Mouse (Mus musculus) hindbrain, embryonic 10.5 days (tissue): ENCODE results near the gene Medag. TPM values are rescaled to one million over a fixed set of nuclear protein-coding genes. Genes with fewer than 3 reads are reported as not detected.

Experiments used
- DNase-seq: peaks from one replicate; pipeline ENCODE4 v3.0.0-alpha.2; 2017; ENCODE audit warnings: low spot score
- H3K27ac ChIP-seq: fragments of 300-500 bp; sonication (generic); 2 replicates; pipeline ENCODE4 v1.5.1; 2016; ENCODE audit warnings: mild to moderate bottlenecking, moderate library complexity
- H3K27me3 ChIP-seq: fragments of 300-500 bp; sonication (generic); 2 replicates; pipeline ENCODE4 v1.6.1; 2016; ENCODE audit warnings: mild to moderate bottlenecking; ENCODE audit not compliant: poor library complexity, insufficient read depth, severe bottlenecking
- H3K36me3 ChIP-seq: fragments of 300-500 bp; sonication (generic); 2 replicates; pipeline ENCODE4 v1.6.1; 2016; ENCODE audit warnings: mild to moderate bottlenecking, moderate library complexity
- H3K4me1 ChIP-seq: fragments of 300-500 bp; sonication (generic); replicated peaks from 2 replicates; pipeline ENCODE4 v1.6.1; 2016; ENCODE audit warnings: mild to moderate bottlenecking
- H3K4me3 ChIP-seq: fragments of 300-500 bp; sonication (generic); 2 replicates; pipeline ENCODE4 v1.5.1; 2016; ENCODE audit warnings: mild to moderate bottlenecking, moderate library complexity
- H3K9me3 ChIP-seq: fragments of 300-500 bp; sonication (generic); 2 replicates; pipeline ENCODE4 v1.6.1; 2016; ENCODE audit warnings: mild to moderate bottlenecking, moderate library complexity
- WGBS: fragments of 180-500 bp; shearing (Covaris S2); methylation state at CpG from one replicate; pipeline ENCODE4 v1.1.7; 2016; 5-methylcytosine and 5-hydroxymethylcytosine counted together
- polyA plus RNA-seq: library from polyadenylated mRNA; unstranded; fragments of >200 nt; fragmentation: Nextera tagmentation; extraction: Ambion mirVana; gene quantifications from 2 replicates; pipeline ENCODE4 v1.2.1, GENCODE M21; 2016

Gene Medag
- polyA plus RNA-seq: 0.37 and 0.61 TPM in 2 replicates

DNA sequence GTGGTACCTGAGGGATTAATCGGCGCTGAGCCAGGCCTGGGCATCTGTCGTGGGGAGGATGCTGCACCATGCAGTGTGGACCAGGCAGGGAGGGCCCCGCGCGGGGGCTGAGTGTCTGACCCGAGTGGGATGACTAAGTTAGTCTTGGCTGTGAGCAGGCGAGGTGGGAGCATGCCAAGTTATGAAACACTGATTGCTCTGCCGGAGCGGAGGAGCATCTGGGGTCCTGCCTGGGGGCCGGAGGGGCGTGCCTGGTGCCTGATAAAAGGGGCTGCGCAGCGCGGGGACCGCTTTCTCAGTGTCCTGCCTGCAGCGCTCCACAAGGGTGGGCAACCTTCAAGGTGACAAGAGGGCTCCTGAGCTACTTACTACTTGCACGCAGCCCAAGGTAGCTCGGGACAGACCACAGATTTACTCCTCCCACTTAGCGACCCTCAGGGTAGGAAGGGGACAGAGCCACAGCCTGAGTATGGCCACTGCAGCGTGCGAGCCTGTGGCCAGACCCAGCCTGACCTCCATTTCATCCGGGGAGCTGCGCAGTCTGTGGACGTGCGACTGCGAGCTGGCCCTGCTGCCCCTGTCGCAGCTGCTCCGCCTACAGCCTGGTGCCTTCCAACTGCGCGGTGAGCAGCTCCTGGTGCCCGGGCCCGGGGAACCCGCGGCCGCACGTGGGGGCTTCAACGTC lies at the start of gene Medag:
Gene Medag, plus strand, starts transcription at position 241 of the 685 bp plus-strand sequence.
- peaks cover 37% of the 10 kb centered on the region for H3K27me3 ChIP-seq
- peak; percentile 62 for DNase-seq
- peak within 1 kb of the TSS; percentile 82 for H3K27ac ChIP-seq
- H3K36me3 ChIP-seq: no peaks in the 10 kb centered on the region
- H3K9me3 ChIP-seq: peaks cover 4% of the 10 kb centered on the region; the same call in 1 of the 2 replicates
- WGBS: 5% methylated on average over 38 of the region's 38 CpGs
- H3K4me3 ChIP-seq: peak within 1 kb of the TSS; percentile 49
- peaks cover 16% of the 10 kb centered on the region for H3K4me1 ChIP-seq

DNA sequence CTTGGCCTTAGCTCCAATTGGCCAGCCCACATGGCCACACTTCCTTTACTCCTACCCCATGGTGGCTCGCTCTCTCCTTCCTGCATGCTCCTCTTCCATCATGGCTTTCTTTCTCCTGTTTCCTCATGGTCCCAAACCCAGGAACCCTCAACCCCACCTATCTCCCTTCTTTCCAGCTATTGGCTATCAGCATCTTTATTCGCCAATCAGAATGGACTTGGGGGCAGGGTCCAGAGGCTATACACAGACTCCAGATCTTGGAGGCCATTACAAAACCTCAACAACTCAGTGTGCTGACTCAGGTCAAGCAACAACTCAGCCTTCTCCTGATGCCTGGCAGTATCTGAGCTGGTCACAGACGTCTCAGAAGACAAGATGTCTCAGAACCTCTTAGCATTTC lies 48.9 kb upstream of the Medag start:
- Histone ChIP-seq H3K27me3 (no peaks in the 10 kb centered on the region), H3K4me3 (no peak overlapping the region), H3K9me3 (peaks cover 10% of the 10 kb centered on the region), H3K4me1 (peaks cover 21% of the 10 kb centered on the region), H3K36me3 (no peaks in the 10 kb centered on the region), H3K27ac (no peak overlapping the region)
- 84% methylated on average over 3 of the region's 3 CpGs for WGBS
- no peak for DNase-seq

GRCm38 (mm10) chr5:149363903-149364755 lies 47.4 kb upstream of the Medag start:
- 50% methylated on average over 16 of the region's 16 CpGs for WGBS
- no peaks in the 10 kb centered on the region for H3K36me3 ChIP-seq
- H3K27me3 ChIP-seq: 0 out of 2 replicates have a peak, but pooled peaks cover 5% of the 10 kb centered on the region
- peaks cover 10% of the 10 kb centered on the region for H3K9me3 ChIP-seq
- H3K4me1 ChIP-seq: peaks cover 33% of the 10 kb centered on the region
- peak overlapping the region; percentile 50; the same call in 1 of the 2 replicates for H3K27ac ChIP-seq
- H3K4me3 ChIP-seq: no peak overlapping the region
- no peak for DNase-seq

GRCm38 (mm10) chr5:149367011-149367410 lies 44.5 kb upstream of the Medag start:
- Histone ChIP-seq H3K4me3 (no peak overlapping the region), H3K27ac (no peak overlapping the region), H3K27me3 (0 out of 2 replicates have a peak, but pooled peaks cover 5% of the 10 kb centered on the region), H3K36me3 (no peaks in the 10 kb centered on the region), H3K4me1 (peaks cover 36% of the 10 kb centered on the region), H3K9me3 (no peaks in the 10 kb centered on the region)
- no peak for DNase-seq
- WGBS: 76% methylated on average over 2 of the region's 2 CpGs

DNA sequence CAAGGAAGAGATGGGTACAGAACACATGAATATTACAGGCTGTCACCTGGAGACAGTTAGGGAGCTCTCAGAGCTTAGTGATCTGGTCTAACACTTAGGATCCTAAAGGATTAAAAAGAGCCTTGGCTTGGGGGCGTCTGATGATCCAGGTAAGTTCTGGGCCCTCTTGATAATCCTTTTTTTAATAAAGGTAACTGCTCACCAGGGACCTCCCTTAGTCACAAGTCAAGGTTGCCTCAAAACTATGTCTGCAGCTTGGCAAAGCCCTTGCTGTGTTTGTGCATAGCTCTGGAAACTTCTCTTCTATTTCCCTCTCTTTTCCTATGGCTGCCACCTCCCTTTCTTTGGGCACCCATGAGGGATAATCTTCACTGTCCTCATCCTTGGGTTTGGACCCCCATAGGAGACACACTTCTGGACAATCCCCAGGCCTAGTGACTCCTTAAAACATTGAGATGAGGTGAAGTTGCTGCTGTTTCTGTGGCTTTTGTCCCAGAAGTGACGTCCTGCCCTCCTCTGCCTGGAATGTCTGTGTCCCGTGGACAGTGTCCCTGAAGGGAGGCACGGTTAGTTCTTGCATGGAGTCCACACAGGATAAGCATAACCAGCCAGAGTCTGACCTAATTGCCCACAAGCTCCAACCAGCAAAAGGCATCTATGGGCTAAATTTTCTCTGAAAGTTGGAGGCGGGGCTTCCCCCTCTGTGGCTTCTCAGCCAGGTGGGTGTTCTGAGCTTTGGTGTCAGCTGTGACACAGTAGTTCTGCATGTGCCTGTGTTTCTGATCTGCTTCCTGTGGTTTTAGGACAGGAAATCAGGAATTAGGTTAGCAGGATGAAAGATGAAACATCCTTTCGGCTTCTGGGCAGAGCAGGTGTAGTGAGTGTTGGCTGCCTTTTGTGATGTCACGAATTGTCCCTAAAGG lies 43.7 kb upstream of the Medag start:
- no peak for DNase-seq
- H3K27me3 ChIP-seq: 0 out of 2 replicates have a peak, but pooled peaks cover 5% of the 10 kb centered on the region
- H3K4me1 ChIP-seq: peaks cover 36% of the 10 kb centered on the region
- 72% methylated on average over 7 of the region's 7 CpGs for WGBS
- H3K36me3 ChIP-seq: no peaks in the 10 kb centered on the region
- H3K4me3 ChIP-seq: no peak overlapping the region
- H3K27ac ChIP-seq: no peak overlapping the region
- H3K9me3 ChIP-seq: no peaks in the 10 kb centered on the region

DNA sequence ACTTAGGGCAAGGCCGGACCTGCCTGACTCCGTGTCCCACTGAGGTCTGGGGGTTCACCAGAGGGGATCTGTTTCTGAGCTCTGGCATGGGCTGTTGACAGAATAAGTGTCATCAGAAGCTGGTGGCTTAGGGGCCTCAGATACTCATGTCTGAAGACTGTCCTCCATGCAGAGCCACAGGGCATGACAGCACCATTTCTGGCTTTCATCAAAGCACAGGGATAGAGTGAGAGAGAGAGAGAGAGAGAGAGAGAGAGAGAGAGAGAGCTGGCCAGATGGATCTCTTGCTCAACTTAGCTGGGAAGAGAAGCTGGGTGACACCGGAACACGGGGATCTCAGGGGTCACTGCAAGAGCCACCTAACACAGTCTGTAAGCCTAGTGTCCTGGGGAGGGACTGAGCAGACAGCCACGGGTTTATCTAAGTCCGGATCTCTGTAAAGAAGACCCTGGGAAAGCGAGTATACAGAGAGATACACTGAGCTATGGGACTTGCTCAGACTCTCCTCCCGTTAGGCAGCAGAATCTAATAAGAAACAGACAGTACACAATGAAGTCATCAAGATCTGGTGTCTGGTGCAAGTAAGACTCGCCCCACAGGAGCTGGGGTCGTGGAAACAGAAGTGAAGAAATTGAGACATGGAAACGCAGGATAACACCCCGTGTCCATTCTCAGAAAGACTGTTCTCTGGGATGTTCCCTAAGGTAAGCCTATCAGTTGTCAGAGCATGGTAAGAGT lies 42.8 kb upstream of the Medag start:
- Histone ChIP-seq H3K36me3 (no peaks in the 10 kb centered on the region), H3K27me3 (0 out of 2 replicates have a peak, but pooled peaks cover 5% of the 10 kb centered on the region), H3K9me3 (no peaks in the 10 kb centered on the region), H3K27ac (0 out of 2 replicates have a peak overlapping the region, but pooled peaks have one; percentile 56), H3K4me3 (no peak overlapping the region), H3K4me1 (peaks cover 38% of the 10 kb centered on the region)
- WGBS: 65% methylated on average over 12 of the region's 12 CpGs
- DNase-seq: no peak

GRCm38 (mm10) chr5:149369373-149370035 lies 42.0 kb upstream of the Medag start:
- no peak overlapping the region for H3K4me3 ChIP-seq
- no peak for DNase-seq
- H3K27ac ChIP-seq: 0 out of 2 replicates have a peak overlapping the region, but pooled peaks have one; percentile 56
- H3K4me1 ChIP-seq: peaks cover 33% of the 10 kb centered on the region
- H3K27me3 ChIP-seq: peaks cover 7% of the 10 kb centered on the region; the same call in 1 of the 2 replicates
- 76% methylated on average over 21 of the region's 21 CpGs for WGBS
- H3K9me3 ChIP-seq: no peaks in the 10 kb centered on the region
- H3K36me3 ChIP-seq: no peaks in the 10 kb centered on the region

DNA sequence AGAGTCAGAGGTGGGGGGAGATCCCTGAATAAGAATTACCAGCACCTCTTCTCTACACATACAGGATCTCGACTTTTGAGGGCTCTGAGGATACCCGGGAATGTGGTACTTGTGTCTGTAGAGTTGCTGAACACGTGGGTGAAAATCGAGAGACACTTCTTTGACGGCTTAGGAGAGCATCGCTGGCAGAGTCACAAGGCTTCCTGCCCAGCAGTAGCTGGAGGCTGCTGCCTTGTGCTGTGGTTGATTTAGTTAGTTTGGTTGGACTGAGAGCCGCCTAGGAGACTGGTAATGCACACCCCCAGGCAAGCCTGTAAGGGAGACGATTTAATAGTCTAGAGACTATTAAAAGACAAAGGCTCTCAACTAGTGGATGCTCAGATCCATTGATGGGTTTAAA lies 39.5 kb upstream of the Medag start:
- WGBS: 90% methylated on average over 8 of the region's 8 CpGs
- peaks cover 56% of the 10 kb centered on the region for H3K4me1 ChIP-seq
- no peak overlapping the region for H3K4me3 ChIP-seq
- no peak overlapping the region for H3K27ac ChIP-seq
- H3K27me3 ChIP-seq: peaks cover 14% of the 10 kb centered on the region; the same call in 1 of the 2 replicates
- no peaks in the 10 kb centered on the region for H3K36me3 ChIP-seq
- no peak for DNase-seq
- H3K9me3 ChIP-seq: no peaks in the 10 kb centered on the region

GRCm38 (mm10) chr5:149373224-149373623 lies 38.3 kb upstream of the Medag start:
- 42% methylated on average over 9 of the region's 9 CpGs for WGBS

DNA sequence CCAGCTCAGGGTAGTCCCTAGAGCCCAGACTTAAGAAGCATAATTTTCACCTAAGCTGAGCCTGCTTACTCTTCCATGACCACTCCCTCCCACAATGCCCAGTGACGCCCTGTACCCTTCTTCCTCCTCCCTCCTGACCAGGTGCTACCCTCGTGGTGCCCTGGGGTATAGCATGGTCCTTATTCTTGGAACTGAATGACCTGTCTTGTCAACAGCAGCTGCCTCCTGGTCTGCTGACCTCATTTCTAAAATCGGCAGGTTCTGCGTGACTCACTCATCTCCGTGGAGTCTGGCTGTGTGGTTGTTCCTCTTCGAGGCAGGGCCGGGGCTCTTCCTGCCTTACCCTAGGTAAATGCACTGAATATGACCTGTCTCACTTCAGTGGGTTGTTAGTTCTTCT lies 37.5 kb upstream of the Medag start:
- WGBS: 82% methylated on average over 7 of the region's 7 CpGs
- Histone ChIP-seq H3K27ac (0 out of 2 replicates have a peak overlapping the region, but pooled peaks have one; percentile 2), H3K36me3 (no peaks in the 10 kb centered on the region), H3K27me3 (peaks cover 9% of the 10 kb centered on the region; the same call in 1 of the 2 replicates), H3K4me3 (no peak overlapping the region), H3K9me3 (no peaks in the 10 kb centered on the region), H3K4me1 (peaks cover 56% of the 10 kb centered on the region)
- no peak for DNase-seq

More at GRCm38 (mm10) chr5:149373224-149373623, 38.3 kb upstream of the Medag start:
- Histone ChIP-seq H3K27me3 (peaks cover 11% of the 10 kb centered on the region; the same call in 1 of the 2 replicates), H3K36me3 (no peaks in the 10 kb centered on the region), H3K27ac (peak overlapping the region; percentile 41), H3K4me1 (peaks cover 56% of the 10 kb centered on the region), H3K9me3 (no peaks in the 10 kb centered on the region), H3K4me3 (no peak overlapping the region)
- no peak for DNase-seq
